Mouse (Mus musculus) midbrain, embryonic 14.5 days (tissue): ENCODE measurements around the gene Sept11. TPM values are rescaled to one million over a fixed set of nuclear protein-coding genes. Genes with fewer than 3 reads are reported as not detected.

Experiments
- ATAC-seq: fragments of 200-750 bp; cut with Nextera tagmentation; 2 replicates; pipeline ENCODE4 v1.8.0; 2017; ENCODE audit warnings: moderate number of reproducible peaks, moderate library complexity; ENCODE audit not compliant: low FRiP score, low TSS enrichment
- DNase-seq: peaks from one replicate; pipeline ENCODE4 v3.0.0-alpha.2; 2015
- H3K27ac ChIP-seq: fragments of 300-500 bp; sonication (generic); replicated peaks from 2 replicates; pipeline ENCODE4 v1.5.1; 2014; ENCODE audit warnings: mild to moderate bottlenecking, low read depth, low read length, moderate library complexity
- H3K27me3 ChIP-seq: fragments of 300-500 bp; sonication (generic); 2 replicates; pipeline ENCODE4 v1.6.1; 2014; ENCODE audit warnings: low read length, control low read depth, mixed read lengths; ENCODE audit not compliant: control insufficient read depth, insufficient read depth
- H3K36me3 ChIP-seq: fragments of 300-500 bp; sonication (generic); 2 replicates; pipeline ENCODE4 v1.6.1; 2014; ENCODE audit warnings: low read length, control low read depth; ENCODE audit not compliant: control insufficient read depth, insufficient read depth
- H3K4me1 ChIP-seq: fragments of 300-500 bp; sonication (generic); 2 replicates; pipeline ENCODE4 v1.6.1; 2014; ENCODE audit warnings: mild to moderate bottlenecking, antibody characterized with exemption, low read length, control low read depth; ENCODE audit not compliant: control insufficient read depth, insufficient read depth
- H3K4me2 ChIP-seq: fragments of 300-500 bp; sonication (generic); 2 replicates; pipeline ENCODE4 v1.6.1; 2014; ENCODE audit warnings: mild to moderate bottlenecking, low read length, moderate library complexity
- H3K4me3 ChIP-seq: fragments of 300-500 bp; sonication (generic); replicated peaks from 2 replicates; pipeline ENCODE4 v1.5.1; 2014; ENCODE audit warnings: low read depth, low read length
- H3K9ac ChIP-seq: fragments of 300-500 bp; sonication (generic); replicated peaks from 2 replicates; pipeline ENCODE4 v1.6.1; 2014; ENCODE audit warnings: mild to moderate bottlenecking, low read length, moderate library complexity
- H3K9me3 ChIP-seq: fragments of 300-500 bp; sonication (generic); 2 replicates; pipeline ENCODE4 v1.6.1; 2016; ENCODE audit warnings: low read length, control low read depth, mixed read lengths; ENCODE audit not compliant: control insufficient read depth
- WGBS: fragments of 180-500 bp; shearing (Covaris S2); extraction: QIAGEN DNeasy Blood & Tissue Kit; methylation state at CpG from one replicate; pipeline ENCODE4 v1.1.7; 2014; 5-methylcytosine and 5-hydroxymethylcytosine counted together
- polyA plus RNA-seq: library from polyadenylated mRNA; unstranded; fragments of >200 nt; fragmentation: Nextera tagmentation; extraction: Ambion mirVana; gene quantifications from 2 replicates; pipeline ENCODE4 v1.2.1, GENCODE M21; 2014

Sept11 gene
- polyA plus RNA-seq, 1 experiment from 2014 or later = 171 TPM

- ATAC-seq (no peak), DNase-seq (no peak)
- Histone ChIP-seq H3K9me3 (no peaks in the 10 kb centered on the region), H3K4me3 (no peak overlapping the region), H3K4me1 (peaks cover 15% of the 10 kb centered on the region), H3K9ac (no peak overlapping the region), H3K27me3 (no peaks in the 10 kb centered on the region), H3K36me3 (no peaks in the 10 kb centered on the region), H3K4me2 (peak overlapping the region; percentile 83), H3K27ac (no peak overlapping the region)
- 74% methylated on average over 1 of the region's 1 CpGs for WGBS
Observed at GRCm38 (mm10) chr5:93207555-93207954, 114.3 kb downstream of the Sept11 start.

GRCm38 (mm10) chr5:93218375-93218774 lies 125.1 kb downstream of the Sept11 start:
- 91% methylated on average over 3 of the region's 3 CpGs for WGBS
- Histone ChIP-seq H3K4me2 (no peak overlapping the region), H3K9ac (no peak overlapping the region), H3K36me3 (no peaks in the 10 kb centered on the region), H3K27ac (no peak overlapping the region), H3K27me3 (no peaks in the 10 kb centered on the region), H3K4me1 (no peaks in the 10 kb centered on the region), H3K4me3 (no peak overlapping the region), H3K9me3 (no peaks in the 10 kb centered on the region)
- DNase-seq = no peak
- no peak for ATAC-seq

- Histone ChIP-seq H3K36me3 (no peaks in the 10 kb centered on the region), H3K4me2 (no peak overlapping the region), H3K4me1 (no peaks in the 10 kb centered on the region), H3K4me3 (no peak overlapping the region), H3K27me3 (no peaks in the 10 kb centered on the region), H3K9ac (no peak overlapping the region), H3K9me3 (no peaks in the 10 kb centered on the region), H3K27ac (no peak overlapping the region)
- no peak for ATAC-seq
- 79% methylated on average over 3 of the region's 3 CpGs for WGBS
- no peak for DNase-seq
Observed at GRCm38 (mm10) chr5:93221661-93222060, 128.4 kb downstream of the Sept11 start.

GRCm38 (mm10) chr5:93224549-93224948 lies 131.3 kb downstream of the Sept11 start:
- H3K4me1 ChIP-seq = no peaks in the 10 kb centered on the region
- no peaks in the 10 kb centered on the region for H3K9me3 ChIP-seq
- 86% methylated on average over 2 of the region's 2 CpGs for WGBS
- no peaks in the 10 kb centered on the region for H3K27me3 ChIP-seq
- H3K4me2 ChIP-seq = no peak overlapping the region
- DNase-seq (no peak), ATAC-seq (no peak)
- H3K27ac ChIP-seq = no peak overlapping the region
- H3K4me3 ChIP-seq = no peak overlapping the region
- H3K9ac ChIP-seq = no peak overlapping the region
- H3K36me3 ChIP-seq = no peaks in the 10 kb centered on the region

Other genes with a start within 250 kb of the Sept11 start
- 0.09 TPM in 1 of 2 replicates, not detected in the other for gene Sowahb, start 48.4 kb upstream of the Sept11 start, polyA plus RNA-seq
- 172 and 191 TPM in 2 replicates for gene Ccni, start 113.1 kb downstream of the Sept11 start, polyA plus RNA-seq
- gene 2010109A12Rik, start 113.1 kb downstream of the Sept11 start, polyA plus RNA-seq = 1.6 and 1.7 TPM in 2 replicates
- 81.7 and 108 TPM in 2 replicates for gene Ccng2, start 173.8 kb downstream of the Sept11 start, polyA plus RNA-seq